ENCODE assay signal across 9 mouse cellular contexts in genomic region chr1:165091721-165092120, GRCm38 (mm10).
DNase-seq lines count a peak whose midpoint lies in the region; ATAC-seq and TF ChIP-seq lines count a peak whose summit lies in the region.
"Had no signal": no experiment of that assay in that cellular context is flagged by ENCODE, and none has a peak within 500 bp of the region (broad histone marks: within the 10 kb centered on the region; RNA-seq: fewer than 3 reads in every experiment).

No protein-coding gene starts in this region.

- 0 out of 4 replicates have a peak overlapping the region, but pooled peaks have one; percentile 15 to 16 for H3K4me3 ChIP-seq in heart, embryonic 14.5 days (ENCODE audit: control insufficient read depth in 1 of 2, insufficient read depth in 1 of 2, low read depth in 1 of 2, low read length in 2 of 2)
- peak overlapping the region; percentile 29 for H3K4me3 ChIP-seq in forebrain, embryonic 12.5 days (replicated peaks)
- no peak overlapping the region for H3K4me3 ChIP-seq in intestine, postnatal 0 days (ENCODE audit: low read depth, low read length)

- 12% methylated on average over 15 of the region's 15 CpGs for WGBS in heart, embryonic 14.5 days
- WGBS in forebrain, embryonic 12.5 days: 10% methylated on average over 15 of the region's 15 CpGs
- 8% methylated on average over 15 of the region's 15 CpGs for WGBS in intestine, postnatal 0 days

- H3K9me3 ChIP-seq in heart, embryonic 14.5 days (ENCODE audit: control insufficient read depth, low read length): no peaks in the 10 kb centered on the region
- H3K9me3 ChIP-seq in forebrain, embryonic 12.5 days: no peaks in the 10 kb centered on the region
- no peaks in the 10 kb centered on the region for H3K9me3 ChIP-seq in intestine, postnatal 0 days (ENCODE audit: control insufficient read depth)

- no peak for ATAC-seq in heart, embryonic 14.5 days (ENCODE audit: insufficient number of reproducible peaks, insufficient read depth, low FRiP score, low read depth)
- peak; percentile 86 for ATAC-seq in forebrain, embryonic 12.5 days (ENCODE audit: low FRiP score)
- no peak for ATAC-seq in intestine, postnatal 0 days
- no peak for ATAC-seq in monocyte, adult 5-6 weeks (replicated peaks; ENCODE audit: insufficient number of reproducible peaks, low FRiP score, low TSS enrichment, poor library complexity, severe bottlenecking)

- no peak for TF ChIP-seq POLR2A in brain, embryonic 14.5 days (IDR thresholded peaks at IDR 0.05; ENCODE audit: borderline replicate concordance, extremely low read depth, insufficient read depth, insufficient read length, poor library complexity, severe bottlenecking)

- peak overlapping the region in 1 of 2 experiments; percentile 43; a peak in 3 of 4 replicates for H3K27ac ChIP-seq in heart, embryonic 14.5 days (replicated peaks in 1 of 2; ENCODE audit: control insufficient read depth in 1 of 2, insufficient read depth in 1 of 2, low read depth in 2 of 2, low read length in 2 of 2)
- 0 out of 2 replicates have a peak overlapping the region, but pooled peaks have one; percentile 54 for H3K27ac ChIP-seq in forebrain, embryonic 12.5 days
- H3K27ac ChIP-seq in intestine, postnatal 0 days (ENCODE audit: low read depth, low read length): no peak overlapping the region
- H3K27ac ChIP-seq: macrophage had no signal

- no peaks in the 10 kb centered on the region for H3K27me3 ChIP-seq in heart, embryonic 14.5 days (ENCODE audit: control insufficient read depth, insufficient read depth, low read length)
- H3K27me3 ChIP-seq in forebrain, embryonic 12.5 days: no peaks in the 10 kb centered on the region
- no peaks in the 10 kb centered on the region for H3K27me3 ChIP-seq in intestine, postnatal 0 days (replicated peaks; ENCODE audit: control insufficient read depth, insufficient read depth, low read length)

- H3K9ac ChIP-seq in heart, embryonic 14.5 days (ENCODE audit: low read length): peak overlapping the region; percentile 6; the same call in 1 of the 2 replicates
- H3K9ac ChIP-seq in forebrain, embryonic 12.5 days: no peak overlapping the region
- no peak overlapping the region for H3K9ac ChIP-seq in intestine, postnatal 0 days (ENCODE audit: low read depth, low read length)

- H3K4me1 ChIP-seq in heart, embryonic 14.5 days (ENCODE audit: control insufficient read depth in 2 of 2, insufficient read depth in 2 of 2, low read length in 2 of 2): peaks cover 14 to 18% of the 10 kb centered on the region in 2 experiments
- peaks cover 23% of the 10 kb centered on the region for H3K4me1 ChIP-seq in forebrain, embryonic 12.5 days
- no peaks in the 10 kb centered on the region for H3K4me1 ChIP-seq in intestine, postnatal 0 days (replicated peaks; ENCODE audit: control insufficient read depth, insufficient read depth, low read length)

- H3K36me3 ChIP-seq in heart, embryonic 14.5 days (ENCODE audit: control insufficient read depth, insufficient read depth, low read length): no peaks in the 10 kb centered on the region
- no peaks in the 10 kb centered on the region for H3K36me3 ChIP-seq in forebrain, embryonic 12.5 days (replicated peaks)
- H3K36me3 ChIP-seq in intestine, postnatal 0 days (ENCODE audit: control insufficient read depth, insufficient read depth): no peaks in the 10 kb centered on the region

- H3K4me2 ChIP-seq in heart, embryonic 14.5 days (ENCODE audit: low read length): peak overlapping the region; percentile 58
- peak overlapping the region; percentile 55 for H3K4me2 ChIP-seq in forebrain, embryonic 12.5 days
- peak overlapping the region; percentile 57 for H3K4me2 ChIP-seq in intestine, postnatal 0 days (replicated peaks; ENCODE audit: low read depth)

- TF ChIP-seq CTCF in brain, embryonic 14.5 days (IDR thresholded peaks at IDR 0.05; ENCODE audit: borderline replicate concordance, extremely low read depth, insufficient read depth, insufficient read length): no peak
- TF ChIP-seq CTCF in intestine, postnatal 0 days (IDR thresholded peaks at IDR 0.05; ENCODE audit: low read depth): no peak

- intact Hi-C loops in heart, postnatal 14 days (cut with DNase I): no loop called here

- DNase-seq in heart, postnatal 14 days: no peak
- DNase-seq in brain, embryonic 14.5 days (ENCODE audit: low read depth): peak; percentile 91
- peak; percentile 59 for DNase-seq in liver
- DNase-seq in ovary, postnatal 14 days (ENCODE audit: low spot score): peak; percentile 15

Comparison
In these comparisons a context has a peak if more than half of its experiments do, and no peak if none do; other contexts are left out.
1. DNase-seq: peak in brain, embryonic 14.5 days (single experiment), liver (single experiment) and ovary, postnatal 14 days (single experiment); none in heart, postnatal 14 days (0 of 2).
2. Peak in every context shown above with its lines, with median percentiles within 50 percentile points of each other: H3K4me2 ChIP-seq.